Mouse (Mus musculus) E14TG2a.4 (cell line): ENCODE results near the gene Actr3b.

Experiments
- CTCF ChIP-seq: conservative IDR thresholded peaks from 2 replicates; pipeline ENCODE4 v1.5.1; 2014; ENCODE audit warnings: low read length
- NANOG ChIP-seq: IDR thresholded peaks from 2 replicates; pipeline ENCODE4 v1.6.1; 2014; ENCODE audit warnings: borderline replicate concordance, low read length, mixed read lengths

GRCm38 (mm10) chr5:25754236-25754766 lies 5.5 kb upstream of the Actr3b start:
- TF ChIP-seq CTCF (no peak), NANOG (no peak)
